Mouse (Mus musculus): Measurements from ENCODE around the gene Fam57a. TPM values are rescaled to one million over a fixed set of nuclear protein-coding genes. Genes with fewer than 3 reads are reported as not detected.

The Fam57a gene
- polyA plus RNA-seq, 1 experiment from 2014 or later, result 19.9 TPM

GRCm38 (mm10) chr11:76146187-76147010 is 33.1 kb upstream of the Fam57a start:
- no peak for ATAC-seq
- TF ChIP-seq CTCF (IDR thresholded peaks at IDR 0.05; ENCODE audit: low read depth), result no peak
- Histone ChIP-seq H3K4me2 (replicated peaks; ENCODE audit: low read depth) (no peak overlapping the region), H3K9me3 (ENCODE audit: control insufficient read depth) (no peaks in the 10 kb centered on the region), H3K4me1 (replicated peaks; ENCODE audit: control insufficient read depth, insufficient read depth, low read length) (peaks cover 4% of the 10 kb centered on the region; the same call in 1 of the 2 replicates), H3K36me3 (ENCODE audit: control insufficient read depth, insufficient read depth) (peaks cover 12% of the 10 kb centered on the region; the same call in 1 of the 2 replicates), H3K27me3 (replicated peaks; ENCODE audit: control insufficient read depth, insufficient read depth, low read length) (no peaks in the 10 kb centered on the region), H3K4me3 (ENCODE audit: low read depth, low read length) (no peak overlapping the region), H3K9ac (ENCODE audit: low read depth, low read length) (no peak overlapping the region), H3K27ac (ENCODE audit: low read depth, low read length) (peak overlapping the region; percentile 41; the same call in 1 of the 2 replicates)
- WGBS, result 45% methylated on average over 8 of the region's 8 CpGs

- H3K4me1 ChIP-seq (replicated peaks; ENCODE audit: control insufficient read depth, insufficient read depth, low read length), result peaks cover 4% of the 10 kb centered on the region; the same call in 1 of the 2 replicates
- H3K4me2 ChIP-seq (replicated peaks; ENCODE audit: low read depth), result no peak overlapping the region
- H3K36me3 ChIP-seq (ENCODE audit: control insufficient read depth, insufficient read depth), result peaks cover 12% of the 10 kb centered on the region; the same call in 1 of the 2 replicates
- TF ChIP-seq CTCF (IDR thresholded peaks at IDR 0.05; ENCODE audit: low read depth), result no peak
- H3K9ac ChIP-seq (ENCODE audit: low read depth, low read length), result no peak overlapping the region
- 61% methylated on average over 8 of the region's 8 CpGs for WGBS
- H3K9me3 ChIP-seq (ENCODE audit: control insufficient read depth), result no peaks in the 10 kb centered on the region
- H3K27ac ChIP-seq (ENCODE audit: low read depth, low read length), result no peak overlapping the region
- no peaks in the 10 kb centered on the region for H3K27me3 ChIP-seq (replicated peaks; ENCODE audit: control insufficient read depth, insufficient read depth, low read length)
- no peak for ATAC-seq
- H3K4me3 ChIP-seq (ENCODE audit: low read depth, low read length), result no peak overlapping the region
These were observed 31.1 kb upstream of the Fam57a start for GRCm38 (mm10) chr11:76148055-76149008.

GRCm38 (mm10) chr11:76150980-76151379 is 28.5 kb upstream of the Fam57a start:
- no peaks in the 10 kb centered on the region for H3K9me3 ChIP-seq (ENCODE audit: control insufficient read depth)
- peaks cover 16% of the 10 kb centered on the region for H3K36me3 ChIP-seq (ENCODE audit: control insufficient read depth, insufficient read depth)
- TF ChIP-seq CTCF (IDR thresholded peaks at IDR 0.05; ENCODE audit: low read depth), result no peak
- no peak overlapping the region for H3K9ac ChIP-seq (ENCODE audit: low read depth, low read length)
- no peak overlapping the region; the same call in 1 of the 2 replicates for H3K27ac ChIP-seq (ENCODE audit: low read depth, low read length)
- no peak overlapping the region for H3K4me2 ChIP-seq (replicated peaks; ENCODE audit: low read depth)
- no peak for ATAC-seq
- H3K4me1 ChIP-seq (replicated peaks; ENCODE audit: control insufficient read depth, insufficient read depth, low read length), result peaks cover 3% of the 10 kb centered on the region; the same call in 1 of the 2 replicates
- H3K4me3 ChIP-seq (ENCODE audit: low read depth, low read length), result no peak overlapping the region
- WGBS, result 60% methylated on average over 4 of the region's 4 CpGs
- no peaks in the 10 kb centered on the region for H3K27me3 ChIP-seq (replicated peaks; ENCODE audit: control insufficient read depth, insufficient read depth, low read length)

- Histone ChIP-seq H3K4me1 (replicated peaks; ENCODE audit: control insufficient read depth, insufficient read depth, low read length) (no peaks in the 10 kb centered on the region; the same call in 1 of the 2 replicates), H3K27ac (ENCODE audit: low read depth, low read length) (no peak overlapping the region), H3K9ac (ENCODE audit: low read depth, low read length) (no peak overlapping the region), H3K4me2 (replicated peaks; ENCODE audit: low read depth) (no peak overlapping the region), H3K36me3 (ENCODE audit: control insufficient read depth, insufficient read depth) (peaks cover 31% of the 10 kb centered on the region), H3K9me3 (ENCODE audit: control insufficient read depth) (no peaks in the 10 kb centered on the region), H3K4me3 (ENCODE audit: low read depth, low read length) (no peak overlapping the region), H3K27me3 (replicated peaks; ENCODE audit: control insufficient read depth, insufficient read depth, low read length) (no peaks in the 10 kb centered on the region)
- WGBS, result 86% methylated on average over 5 of the region's 5 CpGs
- no peak for TF ChIP-seq CTCF (IDR thresholded peaks at IDR 0.05; ENCODE audit: low read depth)
- ATAC-seq, result no peak
These were observed 26.1 kb upstream of the Fam57a start for GRCm38 (mm10) chr11:76153236-76153951.

GRCm38 (mm10) chr11:76154200-76154599 is 25.3 kb upstream of the Fam57a start:
- TF ChIP-seq CTCF (IDR thresholded peaks at IDR 0.05; ENCODE audit: low read depth), result no peak
- WGBS, result 92% methylated on average over 2 of the region's 2 CpGs

More at GRCm38 (mm10) chr11:76154200-76154599, 25.3 kb upstream of the Fam57a start:
- peaks cover 33% of the 10 kb centered on the region for H3K36me3 ChIP-seq (ENCODE audit: control insufficient read depth, insufficient read depth)
- H3K27me3 ChIP-seq (replicated peaks; ENCODE audit: control insufficient read depth, insufficient read depth, low read length), result no peaks in the 10 kb centered on the region
- no peak for ATAC-seq
- H3K4me2 ChIP-seq (replicated peaks; ENCODE audit: low read depth), result no peak overlapping the region
- H3K9ac ChIP-seq (ENCODE audit: low read depth, low read length), result no peak overlapping the region
- no peaks in the 10 kb centered on the region for H3K9me3 ChIP-seq (ENCODE audit: control insufficient read depth)
- H3K4me3 ChIP-seq (ENCODE audit: low read depth, low read length), result no peak overlapping the region
- H3K27ac ChIP-seq (ENCODE audit: low read depth, low read length), result no peak overlapping the region
- no peaks in the 10 kb centered on the region; the same call in 1 of the 2 replicates for H3K4me1 ChIP-seq (replicated peaks; ENCODE audit: control insufficient read depth, insufficient read depth, low read length)

Data from intestine, postnatal 0 days (tissue).